Mouse (Mus musculus) lung, postnatal 14 days (tissue): Measurements from ENCODE around the gene Ccng1.

Source experiments
- DNase-seq: peaks from one replicate; pipeline ENCODE4 v3.0.0; 2021

Ccng1 gene

DNA sequence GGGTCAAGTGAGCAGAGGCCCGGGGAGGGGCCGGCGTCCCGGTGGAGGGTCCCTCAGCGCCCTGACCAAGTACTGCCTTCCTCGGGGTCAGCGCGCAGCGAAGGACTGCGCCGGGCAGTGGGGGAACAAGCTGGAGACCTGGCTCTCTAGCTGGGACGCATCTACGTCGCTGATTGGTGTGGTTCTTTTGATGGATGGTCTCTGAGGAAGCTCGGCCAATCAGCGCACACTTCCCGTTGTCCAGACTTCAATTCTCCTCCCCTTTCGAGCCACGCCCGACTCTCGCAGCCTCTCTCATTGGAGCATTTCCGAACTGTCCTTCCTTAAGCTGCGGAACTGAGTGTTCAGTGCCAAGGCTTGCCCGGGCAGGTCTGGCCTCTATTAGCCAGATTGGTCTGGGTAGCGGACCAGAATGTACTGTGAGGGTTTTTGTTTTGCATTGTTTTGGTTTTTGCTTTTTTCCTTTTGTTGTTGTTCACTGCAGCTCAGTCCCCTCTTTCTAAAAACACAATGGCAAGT, at the start of gene Ccng1:
Gene Ccng1, minus strand, starts transcription at position 203 of the 519 bp plus-strand sequence.
- DNase-seq = peak; percentile 92

DNA sequence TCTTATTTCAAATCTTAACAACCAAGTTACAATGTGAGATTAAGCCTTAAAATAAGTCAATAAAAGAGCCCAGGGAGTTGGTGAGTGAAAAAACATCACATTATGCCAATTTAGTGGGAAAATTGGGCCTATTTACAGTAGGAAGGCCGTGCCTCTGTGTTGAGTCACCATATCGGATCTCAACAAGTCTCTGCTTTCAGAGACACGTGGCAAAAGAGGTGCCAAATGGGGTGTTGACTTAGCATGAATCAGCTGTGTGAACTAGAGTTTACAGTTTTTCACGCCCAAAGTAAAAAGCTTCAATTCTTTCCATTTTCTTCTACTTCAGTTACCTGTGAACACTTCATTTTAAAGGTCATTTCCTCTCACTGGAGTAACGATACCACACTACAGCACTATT, 35.2 kb upstream of the Ccng1 start:
- DNase-seq = no peak

DNA sequence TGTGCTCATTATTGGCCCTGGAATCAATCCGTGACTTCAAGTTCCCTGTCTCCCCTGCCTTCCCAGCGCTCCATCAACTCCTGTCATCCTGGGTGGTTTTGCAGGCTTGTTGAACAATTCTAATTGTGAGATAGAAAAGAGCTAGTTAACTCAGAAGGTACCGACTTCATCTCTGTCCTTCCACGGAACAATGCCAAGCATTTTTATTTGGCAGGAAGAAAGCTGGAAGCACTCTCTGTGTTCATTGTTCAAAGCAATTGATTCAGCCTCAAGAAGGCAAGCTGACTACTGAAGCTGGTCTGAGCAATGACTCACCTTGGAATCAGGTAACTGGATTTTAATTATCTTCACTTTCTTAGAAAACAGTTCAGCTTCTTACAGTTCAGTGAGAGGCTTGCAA, 34.6 kb upstream of the Ccng1 start:
- no peak for DNase-seq

DNA sequence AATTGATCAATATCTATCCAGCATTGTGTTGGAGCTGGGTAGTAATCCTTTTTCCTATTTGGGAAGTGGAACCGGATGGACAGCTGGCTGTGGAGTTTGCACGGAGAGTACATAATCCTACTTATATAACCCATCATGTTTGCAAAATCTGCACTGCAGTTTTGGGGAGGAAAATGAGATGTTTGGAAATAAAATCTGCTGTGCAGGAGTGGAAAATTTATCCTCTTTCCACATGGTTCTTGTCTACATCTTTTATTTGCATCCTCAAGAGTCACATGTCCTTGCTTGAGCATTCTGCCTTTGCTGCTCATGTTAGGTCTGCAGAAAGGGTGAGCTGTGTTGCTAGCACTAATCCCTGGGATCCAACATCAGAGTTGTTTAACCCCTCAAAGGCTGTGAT, 31.8 kb upstream of the Ccng1 start:
- DNase-seq = no peak

DNA sequence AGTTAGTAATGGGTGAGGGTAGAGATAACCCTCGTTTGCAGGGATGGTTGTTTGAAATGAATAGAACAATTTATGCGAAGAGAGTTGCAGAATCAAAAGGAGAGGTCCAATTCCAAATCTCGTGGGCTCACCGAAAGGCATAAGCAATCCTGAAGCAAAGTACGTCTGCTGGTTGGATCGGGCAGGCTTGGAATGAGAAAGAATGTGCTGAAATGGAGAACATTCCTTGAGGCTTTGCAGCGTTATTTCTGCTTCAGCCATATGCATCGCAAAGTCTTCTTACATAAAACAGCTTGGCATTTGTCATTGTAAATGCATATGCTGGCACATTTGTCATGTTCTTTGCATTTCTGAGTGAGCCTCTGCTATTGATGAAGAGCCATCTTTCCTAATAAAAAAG, 29.2 kb upstream of the Ccng1 start:
- no peak for DNase-seq

DNA sequence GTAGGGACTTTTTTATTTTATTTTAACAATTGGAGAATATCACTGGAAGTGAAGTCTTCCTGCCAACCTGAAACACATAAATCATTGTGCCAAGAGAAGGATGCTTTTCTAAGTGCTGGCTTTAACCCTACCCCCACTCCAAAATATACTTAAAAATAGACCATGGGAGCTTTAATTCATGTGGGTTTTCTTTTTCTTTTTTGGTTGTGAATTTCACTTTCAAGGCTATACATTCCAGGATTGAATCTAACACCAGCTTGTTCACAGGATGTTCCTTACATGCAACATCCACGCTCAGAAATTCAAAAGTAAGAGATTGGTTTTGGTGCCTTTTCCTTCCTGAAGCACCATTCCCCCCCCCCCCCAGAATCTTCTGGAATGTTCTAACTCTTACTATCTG, 28.2 kb upstream of the Ccng1 start:
- DNase-seq = no peak

DNA sequence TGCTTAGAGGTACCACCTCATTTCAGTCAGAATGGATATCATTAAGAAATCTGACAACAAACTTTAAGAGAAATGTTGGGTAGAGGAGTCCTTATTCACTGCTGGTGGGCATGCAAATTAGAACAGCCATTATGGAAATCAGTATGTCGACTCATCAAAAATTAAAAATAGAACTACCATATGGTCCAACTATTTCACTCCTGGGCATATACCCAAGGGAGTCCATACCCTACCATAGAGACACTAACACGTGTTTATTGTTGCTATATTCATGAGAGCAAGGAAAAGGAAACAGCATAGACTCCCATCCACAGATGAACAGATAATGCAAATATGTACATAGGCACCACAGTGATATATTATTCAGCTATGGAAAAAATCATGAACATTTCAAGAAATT, 26.7 kb upstream of the Ccng1 start:
- DNase-seq = no peak

DNA sequence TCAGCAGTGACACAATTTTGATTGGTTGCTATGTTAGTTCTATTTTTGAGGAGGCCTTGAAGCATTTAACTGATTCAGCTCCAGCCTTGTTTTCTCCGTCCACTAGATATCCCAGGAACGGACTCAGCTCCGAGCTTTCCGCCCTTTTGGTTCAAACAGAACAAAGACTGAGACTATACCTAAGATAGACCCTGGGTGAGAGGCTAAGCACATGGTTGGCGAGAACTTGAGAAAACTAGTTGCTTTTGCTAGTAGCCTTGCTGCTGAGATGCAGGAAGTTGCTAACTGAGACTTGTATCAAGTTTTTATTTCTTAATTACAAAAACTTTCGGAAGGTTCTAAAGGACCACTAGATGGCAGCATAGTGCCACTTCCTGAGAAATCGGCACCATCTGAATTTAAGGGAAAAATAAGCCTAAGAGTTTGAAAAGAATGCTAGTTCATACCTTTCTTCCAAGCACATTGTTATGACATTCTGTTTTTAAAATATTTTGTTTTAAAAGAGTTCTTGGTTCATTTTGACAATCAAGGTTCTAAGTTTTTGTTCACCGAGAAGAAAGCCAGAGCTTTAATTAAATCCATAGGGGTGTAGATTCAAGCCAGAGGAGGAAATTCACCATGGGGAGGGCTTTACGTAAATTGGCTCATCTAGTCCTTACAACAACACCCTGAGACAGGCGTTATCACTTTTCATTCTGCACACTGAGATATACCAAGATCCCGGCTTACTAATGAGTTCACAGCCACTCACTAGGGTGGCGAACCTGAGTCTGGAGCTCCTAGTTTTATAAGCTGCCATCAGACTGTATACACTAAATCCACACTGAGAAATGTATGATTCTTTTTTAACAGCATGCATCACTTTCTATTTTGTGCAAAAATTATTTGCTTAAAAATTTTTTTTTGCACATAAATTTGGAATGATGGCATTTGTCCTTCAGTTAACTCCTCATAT, 20.5 kb upstream of the Ccng1 start:
- peak; percentile 6 for DNase-seq

DNA sequence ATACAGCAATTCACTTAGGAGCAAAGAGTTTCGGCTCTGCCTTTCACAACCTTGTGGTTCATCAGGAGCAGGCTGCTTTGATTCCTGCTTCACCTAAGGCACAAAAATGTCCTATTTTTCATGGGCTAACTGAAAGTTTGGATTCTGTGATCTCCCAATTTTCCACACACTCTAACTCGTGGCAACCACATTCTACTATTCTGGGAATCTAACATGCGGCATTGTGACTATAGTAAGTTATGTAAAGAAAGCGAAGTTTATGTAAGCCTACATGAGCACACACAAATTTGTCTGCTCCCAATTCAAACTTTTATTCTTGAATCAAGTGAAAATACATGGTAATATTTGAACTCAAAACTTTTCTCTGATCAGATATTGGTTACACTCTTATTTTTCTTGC, 9.6 kb upstream of the Ccng1 start:
- DNase-seq = no peak

DNA sequence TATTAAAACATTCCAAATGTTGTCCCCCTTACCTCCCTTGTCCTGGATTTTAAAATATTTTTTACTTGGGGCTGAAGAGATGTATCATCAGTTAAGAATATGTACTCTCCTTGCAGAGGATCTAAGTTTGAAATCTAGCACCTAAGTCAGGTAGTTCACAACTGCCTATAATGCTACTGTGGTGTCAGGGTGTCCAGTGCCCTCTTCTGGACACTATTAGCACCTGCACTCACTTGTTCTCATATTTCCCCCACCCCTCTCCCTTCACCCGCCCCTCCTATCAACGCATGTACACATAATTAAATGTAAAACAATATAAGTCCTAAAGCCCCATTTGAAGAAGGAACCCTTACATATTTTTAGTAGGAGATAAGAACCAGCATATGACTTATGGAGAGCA, 8.3 kb upstream of the Ccng1 start:
- no peak for DNase-seq

DNA sequence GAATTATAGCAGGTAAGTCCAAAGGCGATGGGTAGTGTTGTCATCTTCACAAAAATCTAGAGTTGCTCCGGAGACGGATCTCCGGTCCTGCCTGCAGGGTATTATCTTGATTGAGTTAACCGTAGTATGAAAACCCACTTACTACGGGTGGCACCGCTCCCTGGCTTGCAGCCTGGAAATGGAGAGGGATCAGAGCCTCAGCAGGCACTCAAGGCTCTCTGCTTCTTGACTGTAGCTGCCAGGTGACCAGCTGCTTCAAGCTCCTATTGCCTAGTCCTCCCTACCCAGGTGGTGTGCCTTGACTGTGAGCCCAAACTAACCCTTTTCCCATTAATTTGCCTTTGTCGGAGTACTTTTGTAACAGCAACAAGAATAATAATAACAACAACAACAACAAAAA, 4.8 kb upstream of the Ccng1 start:
- DNase-seq = no peak

DNA sequence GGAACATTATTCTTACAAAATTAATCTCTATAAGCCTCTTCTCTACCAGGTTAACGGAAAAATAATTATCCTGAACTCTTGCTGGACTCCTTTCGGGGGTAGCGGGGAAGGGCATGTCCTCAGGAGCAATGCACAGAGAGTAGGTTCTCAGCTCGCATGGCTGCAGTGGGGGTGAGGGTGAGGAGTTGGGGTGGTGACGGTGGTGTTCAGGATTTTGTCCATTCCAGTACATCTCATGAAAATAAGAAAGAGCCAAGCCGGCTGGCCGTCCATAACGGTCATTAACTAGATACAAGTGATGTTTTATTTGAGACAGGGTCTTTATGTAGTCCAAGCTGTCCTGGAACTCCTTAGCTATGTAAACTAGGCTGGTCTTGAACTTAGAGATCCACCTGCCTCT, 857 bp upstream of the Ccng1 start:
- DNase-seq = no peak

DNA sequence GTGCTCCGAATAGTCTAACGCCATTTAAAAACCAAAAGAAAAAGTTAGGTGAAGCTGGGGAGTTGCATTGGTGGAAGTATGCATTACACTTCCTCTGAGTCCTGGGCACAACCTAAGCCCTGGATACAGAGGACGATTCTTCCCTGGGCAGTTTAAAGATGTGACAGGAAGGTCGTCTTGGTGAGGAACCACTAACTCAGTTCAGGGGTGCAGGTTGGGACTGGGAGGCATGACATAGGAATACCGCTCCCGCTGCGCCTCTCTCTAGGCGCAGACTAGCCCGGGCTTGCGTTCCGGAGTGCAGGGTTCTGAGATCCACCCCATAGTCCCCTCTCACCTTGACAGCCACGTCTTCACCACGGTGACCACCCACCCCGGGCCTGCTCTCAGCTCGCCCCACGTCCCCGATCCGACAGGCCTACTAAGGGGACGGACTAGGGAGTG, 425 bp downstream of the Ccng1 start:
- no peak for DNase-seq

DNA sequence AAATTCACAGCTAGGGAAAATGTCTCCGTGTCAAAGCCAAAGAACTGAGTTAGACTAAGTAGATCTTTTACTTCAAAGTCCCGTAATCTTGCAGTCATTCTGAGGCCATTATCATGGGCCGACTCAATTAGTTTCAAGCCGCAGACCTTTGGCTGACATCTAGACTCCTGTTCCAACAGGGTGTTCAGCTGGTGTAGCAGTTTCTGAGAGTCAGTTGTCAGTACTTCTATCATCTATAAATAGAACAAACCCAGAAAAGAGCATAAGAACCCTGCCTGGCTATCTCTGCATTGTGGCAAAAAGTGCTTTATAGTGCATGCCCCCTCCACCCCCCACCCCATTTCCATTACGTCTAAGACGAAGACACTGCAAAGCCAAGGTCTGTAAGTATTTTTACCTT, 1.3 kb downstream of the Ccng1 start:
- no peak for DNase-seq

DNA sequence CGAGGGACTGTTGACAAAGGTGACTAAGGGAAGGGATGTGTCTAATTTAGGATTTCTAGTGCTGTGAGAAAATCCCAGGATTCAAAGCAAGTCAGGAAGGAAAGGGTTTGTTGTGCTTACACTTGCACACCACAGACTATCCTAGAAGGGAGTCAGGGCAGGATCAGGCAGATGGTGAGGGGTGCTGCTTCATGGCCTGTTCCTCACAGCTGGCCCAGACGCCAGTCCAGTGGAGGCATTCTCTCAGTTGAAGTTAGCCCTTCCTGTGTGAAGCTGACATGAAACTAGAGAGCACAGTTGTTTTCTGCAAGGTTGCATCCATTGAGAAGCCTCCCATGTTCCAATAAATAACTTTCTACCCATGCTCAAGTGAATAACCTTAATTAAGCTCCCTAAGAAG, 7.4 kb downstream of the Ccng1 start:
- DNase-seq = no peak

DNA sequence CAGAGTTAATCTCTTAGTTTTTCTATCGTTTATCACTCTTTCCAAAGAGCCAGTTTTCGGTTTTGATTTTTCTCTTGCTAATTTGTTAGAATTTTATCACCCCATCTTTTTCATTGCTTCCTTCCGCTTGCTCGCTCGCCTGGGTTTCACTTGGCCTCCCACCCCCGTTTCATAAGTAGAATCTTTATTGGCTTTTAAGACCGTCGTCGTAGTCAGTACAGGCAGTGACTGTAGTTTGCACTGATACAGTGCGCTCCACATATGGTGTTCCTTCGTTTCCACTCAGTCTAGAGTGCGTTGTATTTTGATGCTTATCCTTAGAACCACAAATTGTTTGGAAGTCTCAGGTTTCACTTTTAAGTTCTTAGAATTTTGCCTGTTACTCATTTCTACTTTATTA, 8.8 kb downstream of the Ccng1 start:
- no peak for DNase-seq

DNA sequence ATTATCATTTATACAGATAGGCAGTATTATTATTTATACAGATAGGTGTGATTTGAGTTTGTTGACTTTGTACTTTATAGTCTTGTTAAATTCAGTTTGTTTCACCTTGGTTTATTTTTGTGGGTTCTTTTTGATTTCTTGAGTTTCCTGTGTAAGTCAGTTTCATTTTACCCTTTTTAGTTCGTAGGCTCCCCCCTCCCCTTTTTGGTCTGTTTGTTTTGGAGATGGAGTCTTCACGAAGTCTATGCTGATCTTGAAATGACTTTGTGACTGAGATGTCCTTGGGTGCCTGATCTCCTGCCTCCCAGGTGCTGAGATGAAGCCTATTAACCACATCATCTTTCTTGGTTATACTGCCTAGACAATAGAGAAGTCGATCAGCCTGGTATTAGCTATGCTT, 10.8 kb downstream of the Ccng1 start:
- no peak for DNase-seq

DNA sequence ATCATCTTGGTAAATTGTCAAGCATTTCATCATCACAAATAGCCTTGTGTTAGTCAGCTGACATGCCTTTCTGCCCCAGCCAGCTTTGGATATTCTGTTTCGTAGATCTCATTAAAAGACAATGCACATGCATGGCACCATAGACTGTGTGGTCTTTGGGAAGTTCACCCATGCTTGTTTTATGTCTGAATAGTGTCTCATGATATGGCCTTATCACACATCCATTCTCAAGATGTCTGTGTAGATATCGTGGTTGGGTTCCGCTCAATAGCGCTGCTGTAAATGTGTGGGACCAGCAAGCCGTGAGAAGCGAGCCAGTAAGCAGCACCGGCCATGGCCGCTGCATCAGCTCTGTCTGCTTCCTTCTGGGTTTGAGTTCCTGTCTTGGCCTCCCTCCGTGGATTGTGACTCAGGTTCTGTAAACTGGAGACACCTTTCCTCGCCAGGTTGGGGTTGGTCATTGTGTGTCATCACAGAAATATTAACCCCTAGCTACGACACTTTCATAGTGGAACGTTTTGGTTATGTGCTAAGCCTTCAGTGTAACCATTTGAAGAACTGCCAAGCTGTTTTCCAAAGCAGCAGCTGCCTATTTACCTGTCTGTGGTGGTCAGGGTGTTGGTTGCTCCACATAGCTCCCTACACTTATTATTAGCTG, 13.4 kb downstream of the Ccng1 start:
- DNase-seq = no peak

DNA sequence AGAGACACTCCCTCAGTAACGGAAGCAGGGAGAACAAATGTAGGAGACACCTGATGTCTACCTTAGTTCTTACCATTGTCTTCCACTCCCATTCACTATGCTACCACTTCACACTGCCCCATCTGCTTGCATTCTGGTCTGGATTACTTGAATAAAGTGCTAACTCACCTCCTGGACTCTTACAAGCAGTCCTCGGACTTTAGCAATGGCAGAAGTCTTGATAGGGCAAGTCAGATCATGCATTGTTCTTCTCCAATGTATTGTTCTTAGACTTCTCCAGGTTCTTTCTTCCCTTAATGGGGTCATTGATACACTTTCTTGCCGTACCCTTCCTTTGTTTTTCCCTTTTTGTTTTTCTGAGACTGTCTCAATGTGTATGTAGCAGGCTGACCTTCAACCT, 17.7 kb downstream of the Ccng1 start:
- DNase-seq = no peak

DNA sequence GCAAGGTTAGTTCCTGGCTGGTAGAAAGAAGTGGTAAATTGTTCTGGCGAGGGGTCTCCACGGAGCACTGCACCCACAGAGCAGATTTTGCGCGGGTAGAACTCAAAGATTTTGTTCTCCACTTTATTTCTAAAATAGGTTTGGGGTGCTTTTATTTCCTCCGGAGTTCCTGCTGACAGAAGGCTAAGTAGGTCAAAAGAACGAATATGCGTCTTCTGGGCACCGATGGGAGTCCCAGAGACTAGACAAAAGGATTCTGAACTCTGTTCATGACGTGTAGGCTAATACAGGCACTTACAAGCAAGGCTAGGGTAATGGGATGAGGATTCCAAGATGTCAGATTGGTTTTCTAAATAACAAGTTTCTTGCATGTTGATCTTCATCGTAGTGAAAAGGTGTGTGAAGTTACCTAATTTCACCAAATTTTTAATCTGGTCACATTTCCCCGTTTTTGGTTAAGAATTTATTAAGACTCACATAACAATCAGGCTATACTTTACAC, 20.8 kb downstream of the Ccng1 start:
- DNase-seq = no peak

DNA sequence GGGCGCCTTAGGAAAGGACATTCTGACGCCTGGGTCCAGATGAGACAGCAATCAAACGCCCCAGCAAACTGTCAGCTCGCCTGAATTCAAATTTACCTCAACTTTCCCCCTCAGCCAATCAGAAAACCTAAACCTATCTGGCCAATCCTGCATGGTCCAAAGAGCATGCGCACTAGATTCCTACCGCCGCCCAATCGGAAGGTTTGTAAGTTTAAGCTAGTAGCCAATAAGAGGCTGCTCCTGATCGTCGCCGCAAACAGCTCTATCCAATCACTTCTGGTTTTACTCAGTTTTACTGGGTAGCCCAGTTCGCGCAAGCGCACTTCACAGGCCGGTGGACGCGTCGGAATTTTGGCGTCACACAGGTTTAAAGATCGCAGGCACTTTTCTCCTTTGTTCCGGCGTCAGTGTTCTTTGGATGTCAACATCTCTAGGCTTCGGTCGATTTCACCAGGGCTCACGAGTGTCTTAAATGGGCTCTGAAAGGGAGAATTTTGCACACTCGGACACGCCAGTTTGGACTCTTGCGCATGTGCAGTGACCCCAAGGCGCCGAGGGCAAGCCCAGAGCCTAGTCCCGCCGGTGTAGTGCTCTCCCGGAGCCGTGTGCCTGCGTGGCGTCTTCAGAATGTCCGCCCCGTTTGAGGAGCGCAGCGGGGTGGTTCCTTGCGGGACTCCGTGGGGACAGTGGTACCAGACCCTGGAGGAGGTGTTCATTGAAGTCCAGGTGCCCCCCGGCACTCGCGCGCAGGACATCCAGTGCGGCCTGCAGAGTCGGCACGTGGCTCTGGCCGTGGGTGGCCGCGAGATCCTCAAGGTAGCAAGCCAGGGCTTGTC, 21.6 kb downstream of the Ccng1 start, which contains the start of the genes Hmmr and Nudcd2:
Gene Hmmr, minus strand, starts transcription at position 84 of the 836 bp plus-strand sequence.
Gene Nudcd2, plus strand, starts transcription at position 329 of the 836 bp plus-strand sequence.
- peak; percentile 92 for DNase-seq

DNA sequence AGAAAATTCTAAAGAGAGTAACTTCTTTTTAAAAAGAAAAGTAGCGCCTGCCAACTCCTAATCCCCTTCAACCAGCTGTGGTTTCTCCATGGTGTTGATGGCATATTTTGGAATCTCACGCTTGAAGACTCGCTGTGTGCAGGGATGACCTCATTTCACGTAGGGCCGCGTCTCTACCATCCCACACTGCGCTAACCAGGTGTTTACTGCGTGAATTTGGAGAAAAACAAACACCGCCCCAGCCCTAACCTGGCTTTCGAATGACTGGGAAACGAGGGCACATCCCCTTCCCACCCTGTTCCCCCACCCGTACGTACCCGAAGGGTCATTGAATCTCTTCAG, 22.1 kb downstream of the Ccng1 start:
- no peak for DNase-seq

DNA sequence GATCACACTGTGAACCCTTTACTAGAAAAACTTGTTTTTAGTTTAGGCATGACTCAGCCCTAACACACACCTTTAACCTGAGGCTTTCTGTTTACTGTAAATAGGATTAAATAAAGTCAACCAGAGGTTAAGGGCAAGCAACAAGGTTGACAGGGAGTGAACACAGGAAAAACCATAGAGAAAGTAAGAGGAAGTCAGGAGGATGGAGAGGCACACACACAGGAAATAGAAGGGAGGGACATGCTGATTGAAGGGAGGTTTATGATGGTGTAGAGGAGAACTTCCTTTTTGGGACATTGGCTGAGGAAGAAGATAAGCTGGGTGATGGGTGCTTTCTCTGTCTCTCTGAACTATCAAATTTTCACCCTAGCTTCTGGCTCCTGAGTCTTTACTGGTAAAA, 36.8 kb downstream of the Ccng1 start:
- DNase-seq = no peak
